Mouse (Mus musculus) MEL (cell line): Measurements from ENCODE around the gene Dpp9. TPM values are rescaled to one million over a fixed set of nuclear protein-coding genes. Genes with fewer than 3 reads are reported as not detected.
A peak's percentile ranks its signal among the peaks of the same experiment; 100 is the strongest.

ENCODE experiments used
- DNase-seq: peaks from one replicate; pipeline ENCODE4 v3.0.0; 2011; ENCODE audit warnings: low read depth, low spot score
- H3K27ac ChIP-seq: 2 replicates; pipeline ENCODE4 v1.5.1; 2012; ENCODE audit warnings: low read depth, mild to moderate bottlenecking, control low read depth, low read length, moderate library complexity; ENCODE audit not compliant: control insufficient read depth
- H3K27me3 ChIP-seq, 2 experiments: fragments of 150-350 bp in 1 of 2; sonication (generic) in 1 of 2; 2 replicates each; pipeline ENCODE4 v1.6.1; 2012; ENCODE audit warnings: low read length in 2 of 2, mild to moderate bottlenecking in 2 of 2, improper control_type of control experiment in 1 of 2, moderate library complexity in 1 of 2; ENCODE audit not compliant: insufficient read depth in 2 of 2, control insufficient read depth in 1 of 2
- H3K36me3 ChIP-seq, 2 experiments: 2 replicates each; pipeline ENCODE4 v1.6.1; 2012 to 2014; ENCODE audit warnings: low read length in 2 of 2, improper control_type of control experiment in 1 of 2, inconsistent platforms in 1 of 2, mild to moderate bottlenecking in 1 of 2; ENCODE audit not compliant: insufficient read depth in 2 of 2, control insufficient read depth in 1 of 2
- H3K4me1 ChIP-seq, 2 experiments: fragments of 150-350 bp in 1 of 2; sonication (generic) in 1 of 2; 2 replicates each; pipeline ENCODE4 v1.6.1; 2012; ENCODE audit warnings: low read length in 2 of 2, improper control_type of control experiment in 1 of 2, mild to moderate bottlenecking in 1 of 2; ENCODE audit not compliant: insufficient read depth in 2 of 2, control insufficient read depth in 1 of 2
- H3K4me3 ChIP-seq, 2 experiments: fragments of 150-350 bp in 1 of 2; sonication (generic) in 1 of 2; 2 replicates each; pipeline ENCODE4 v1.5.1; 2012; ENCODE audit warnings: low read depth in 2 of 2, low read length in 2 of 2, mild to moderate bottlenecking in 2 of 2, moderate library complexity in 2 of 2, control low read depth in 1 of 2, improper control_type of control experiment in 1 of 2; ENCODE audit not compliant: control insufficient read depth in 1 of 2, insufficient read depth in 1 of 2
- H3K79me2 ChIP-seq: 2 replicates; pipeline ENCODE4 v1.6.1; 2012; ENCODE audit warnings: mild to moderate bottlenecking, low read length, moderate library complexity; ENCODE audit not compliant: control insufficient read depth, poor library complexity, insufficient read depth
- H3K9ac ChIP-seq: 2 replicates; pipeline ENCODE4 v1.6.1; 2012; ENCODE audit warnings: low read depth, mild to moderate bottlenecking, control low read depth, low read length, moderate library complexity; ENCODE audit not compliant: control insufficient read depth, poor library complexity, severe bottlenecking
- H3K9me3 ChIP-seq: fragments of 150-350 bp; sonication (generic); replicated peaks from 2 replicates; pipeline ENCODE4 v1.6.1; 2012; ENCODE audit warnings: mild to moderate bottlenecking, low read length, improper control_type of control experiment, moderate library complexity; ENCODE audit not compliant: insufficient read depth
- BHLHE40 ChIP-seq: IDR thresholded peaks from 2 replicates; pipeline ENCODE4 v1.6.1; 2012; ENCODE audit warnings: low read depth, mild to moderate bottlenecking, inconsistent platforms, low read length, improper control_type of control experiment, borderline replicate concordance
- HCFC1 ChIP-seq: IDR thresholded peaks from 2 replicates; pipeline ENCODE4 v1.6.1; 2012; ENCODE audit warnings: low read depth, mild to moderate bottlenecking, inconsistent platforms, low read length, improper control_type of control experiment, moderate library complexity
- MAZ ChIP-seq: IDR thresholded peaks from 2 replicates; pipeline ENCODE4 v1.6.1; 2012; ENCODE audit warnings: low read depth, mild to moderate bottlenecking, inconsistent platforms, low read length, improper control_type of control experiment
- MEF2A ChIP-seq: IDR thresholded peaks from 2 replicates; pipeline ENCODE4 v1.6.1; 2014; ENCODE audit warnings: low read depth, mild to moderate bottlenecking, inconsistent platforms, low read length, improper control_type of control experiment; ENCODE audit not compliant: poor library complexity, insufficient replicate concordance, severe bottlenecking; ENCODE audit errors: extremely low read depth
- POLR2A ChIP-seq, 2 experiments: IDR thresholded peaks; 2 replicates each; pipeline ENCODE4 v1.6.1; 2011 to 2012; ENCODE audit warnings: low read length in 2 of 2, mild to moderate bottlenecking in 2 of 2, control low read depth in 1 of 2, improper control_type of control experiment in 1 of 2, low read depth in 1 of 2, moderate library complexity in 1 of 2; ENCODE audit not compliant: control insufficient read depth in 1 of 2, insufficient read depth in 1 of 2, poor library complexity in 1 of 2
- TCF12 ChIP-seq: IDR thresholded peaks from 2 replicates; pipeline ENCODE4 v1.6.1; 2014; ENCODE audit warnings: low read depth, mild to moderate bottlenecking, inconsistent platforms, low read length, improper control_type of control experiment, moderate library complexity
- UBTF ChIP-seq: IDR thresholded peaks from 2 replicates; pipeline ENCODE4 v1.6.1; 2012; ENCODE audit warnings: low read depth, mild to moderate bottlenecking, inconsistent platforms, low read length, improper control_type of control experiment, moderate library complexity, borderline replicate concordance; ENCODE audit not compliant: insufficient read depth
- USF2 ChIP-seq, 2 experiments: IDR thresholded peaks; 2 replicates each; pipeline ENCODE4 v1.6.1; 2011 to 2012; ENCODE audit warnings: improper control_type of control experiment in 2 of 2, low read length in 2 of 2, borderline replicate concordance in 1 of 2, inconsistent platforms in 1 of 2, low read depth in 1 of 2, mild to moderate bottlenecking in 1 of 2; ENCODE audit not compliant: insufficient read depth in 1 of 2
- polyA plus RNA-seq, 2 experiments: library from polyadenylated mRNA; stranded (reverse) in 1 of 2; unstranded in 1 of 2; fragments of >175 nt in 1 of 2; fragments of >200 nt in 1 of 2; gene quantifications; 2 replicates each; pipeline versions ENCODE4 v1.2.1 to v1.2.4; 2012; ENCODE audit warnings: low replicate concordance in 2 of 2, low read depth in 1 of 2; ENCODE audit not compliant: insufficient read length in 2 of 2, insufficient read depth in 1 of 2, missing spikeins in 1 of 2
- total RNA-seq: library from RNA; depleted of rRNA; stranded (reverse); fragments of 300-350 nt; gene quantifications from 2 replicates; pipeline ENCODE4 v1.2.3, GENCODE M21; 2012

The Dpp9 gene
- total and polyA plus RNA-seq, 3 experiments = 36.3 to 67.2 TPM; not detected in 1

- Histone ChIP-seq H3K27ac (no peak overlapping the region), H3K4me1 (peaks cover 0 to 40% of the 10 kb centered on the region in 2 experiments; a peak in 2 of 4 replicates), H3K36me3 (peaks cover 0 to 24% of the 10 kb centered on the region in 2 experiments; a peak in 3 of 4 replicates)
These were observed 44.0 kb upstream of the Dpp9 start for GRCm38 (mm10) chr17:56262645-56263094.

GRCm38 (mm10) chr17:56261166-56261565 lies 42.5 kb upstream of the Dpp9 start:
- no peaks in the 10 kb centered on the region for H3K9me3 ChIP-seq
- H3K36me3 ChIP-seq = peaks cover 0 to 25% of the 10 kb centered on the region in 2 experiments; a peak in 3 of 4 replicates
- TF ChIP-seq BHLHE40 (no peak), MEF2A (no peak), MAZ (no peak), HCFC1 (no peak)
- TF ChIP-seq, all 39 proteins: peak for 0
- Histone ChIP-seq H3K9ac (no peak overlapping the region), H3K27ac (no peak overlapping the region), H3K4me1 (peaks cover 0 to 40% of the 10 kb centered on the region in 2 experiments; a peak in 2 of 4 replicates), H3K4me3 (no peak overlapping the region), H3K79me2 (peaks cover 48% of the 10 kb centered on the region), H3K27me3 (no peaks in the 10 kb centered on the region)
- DNase-seq = no peak

More at GRCm38 (mm10) chr17:56262645-56263094, 44.0 kb upstream of the Dpp9 start:
- DNase-seq = no peak
- no peaks in the 10 kb centered on the region for H3K9me3 ChIP-seq
- H3K27me3 ChIP-seq = no peaks in the 10 kb centered on the region
- H3K79me2 ChIP-seq = peaks cover 40% of the 10 kb centered on the region
- no peak for TF ChIP-seq USF2 (IDR thresholded peaks at IDR 0.05; ENCODE audit: borderline replicate concordance in 1 of 2, insufficient read depth in 1 of 2, low read depth in 1 of 2, low read length in 2 of 2)
- TF ChIP-seq POLR2A (IDR thresholded peaks at IDR 0.05; ENCODE audit: control insufficient read depth in 1 of 2, insufficient read depth in 1 of 2, low read depth in 1 of 2, low read length in 2 of 2, poor library complexity in 1 of 2) = peak in 1 of 2 experiments; percentile 30; a peak in 1 of 4 replicates
- no peak overlapping the region for H3K9ac ChIP-seq
- no peak overlapping the region for H3K4me3 ChIP-seq

DNA sequence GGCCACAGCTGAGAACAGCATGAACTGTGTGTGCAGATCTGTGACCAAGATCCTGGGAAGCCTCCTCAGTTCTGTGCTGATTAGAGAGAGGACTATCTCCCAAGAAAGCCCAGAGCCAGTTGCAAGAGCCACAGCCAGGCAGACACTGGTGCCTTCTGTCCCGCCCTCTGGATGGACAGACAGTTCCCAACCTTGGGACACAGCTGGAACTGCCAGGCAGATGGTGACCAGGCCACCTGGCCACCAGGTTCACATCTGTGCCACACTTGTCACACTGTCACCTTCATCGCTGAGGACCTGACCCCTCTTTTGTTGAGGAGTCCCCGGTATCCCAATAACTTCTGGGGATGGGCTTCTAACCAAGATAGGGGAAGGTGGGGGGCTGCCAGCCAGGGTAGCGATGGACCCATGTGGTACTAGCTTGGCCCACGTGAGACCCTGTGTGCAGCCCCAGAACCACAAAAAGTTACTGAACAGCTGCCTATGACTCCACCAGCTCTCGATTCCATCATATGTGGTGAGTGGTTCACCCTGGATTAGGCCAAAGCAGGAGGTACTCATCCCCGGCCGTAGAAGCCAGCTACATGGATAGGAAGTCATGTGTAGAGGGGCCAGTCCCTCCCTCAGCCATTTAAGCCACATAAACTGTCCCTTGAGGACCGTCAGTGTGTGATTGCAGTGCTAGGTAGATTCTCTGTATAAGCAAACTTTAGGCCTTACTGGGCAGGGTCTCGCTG lies 40.8 kb upstream of the Dpp9 start:
- Histone ChIP-seq H3K79me2 (peaks cover 48% of the 10 kb centered on the region), H3K27ac (no peak overlapping the region)
- TF ChIP-seq MAZ (no peak), TCF12 (no peak), UBTF (no peak)
- TF ChIP-seq, all 39 proteins: peak for 0
- Histone ChIP-seq H3K4me1 (peaks cover 0 to 38% of the 10 kb centered on the region in 2 experiments; a peak in 2 of 4 replicates), H3K4me3 (peak overlapping the region; percentile 11 to 20; a peak in 3 of 4 replicates), H3K36me3 (peaks cover 0 to 28% of the 10 kb centered on the region in 2 experiments; a peak in 3 of 4 replicates), H3K9me3 (no peaks in the 10 kb centered on the region), H3K27me3 (no peaks in the 10 kb centered on the region), H3K9ac (peak overlapping the region; percentile 42)
- no peak for DNase-seq
